Comparison of ENCODE assay signal across 17 mouse cellular contexts in genomic region chr6:34824406-34824805, GRCm38 (mm10). TPM values are rescaled to one million over a fixed set of nuclear protein-coding genes. Genes with fewer than 3 reads are reported as not detected.
DNase-seq lines count a peak whose midpoint lies in the region; ATAC-seq and TF ChIP-seq lines count a peak whose summit lies in the region.
"Had no signal": no experiment of that assay in that cellular context is flagged by ENCODE, and none has a peak within 500 bp of the region (broad histone marks: within the 10 kb centered on the region; RNA-seq: fewer than 3 reads in every experiment).

No protein-coding gene starts in this region.

- H3K4me3 ChIP-seq in forebrain, embryonic 14.5 days (ENCODE audit: low read depth, low read length) = no peak overlapping the region
- H3K4me3 ChIP-seq in forebrain, embryonic 10.5 days = no peak overlapping the region
- H3K4me3 ChIP-seq in lung, embryonic 14.5 days (ENCODE audit: low read depth, low read length) = no peak overlapping the region
- no peak overlapping the region for H3K4me3 ChIP-seq in hindbrain, embryonic 14.5 days (replicated peaks; ENCODE audit: low read length)
- H3K4me3 ChIP-seq: embryonic facial prominence, embryonic 15.5 days; hindbrain, embryonic 10.5 days; kidney, embryonic 15.5 days; layer of hippocampus, adult 2 months; lung, embryonic 15.5 days; midbrain, embryonic 13.5 days had no signal

- H3K36me3 ChIP-seq in forebrain, embryonic 14.5 days (ENCODE audit: control insufficient read depth, insufficient read depth, low read length) = no peaks in the 10 kb centered on the region
- H3K36me3 ChIP-seq in forebrain, embryonic 10.5 days (replicated peaks) = no peaks in the 10 kb centered on the region
- no peaks in the 10 kb centered on the region for H3K36me3 ChIP-seq in lung, embryonic 14.5 days (ENCODE audit: insufficient read depth)
- no peaks in the 10 kb centered on the region for H3K36me3 ChIP-seq in hindbrain, embryonic 14.5 days (replicated peaks; ENCODE audit: control insufficient read depth, insufficient read depth)
- H3K36me3 ChIP-seq: embryonic facial prominence, embryonic 15.5 days; hindbrain, embryonic 10.5 days; kidney, embryonic 15.5 days; lung, embryonic 15.5 days; midbrain, embryonic 13.5 days had no signal

- H3K4me2 ChIP-seq in forebrain, embryonic 14.5 days (ENCODE audit: low read length) = no peak overlapping the region
- H3K4me2 ChIP-seq in lung, embryonic 14.5 days = no peak overlapping the region
- H3K4me2 ChIP-seq in hindbrain, embryonic 14.5 days (replicated peaks) = no peak overlapping the region
- H3K4me2 ChIP-seq: embryonic facial prominence, embryonic 15.5 days; kidney, embryonic 15.5 days; lung, embryonic 15.5 days; midbrain, embryonic 13.5 days had no signal

- no peak overlapping the region for H3K27ac ChIP-seq in forebrain, embryonic 14.5 days (ENCODE audit: low read depth, low read length)
- H3K27ac ChIP-seq in forebrain, embryonic 10.5 days = no peak overlapping the region
- no peak overlapping the region for H3K27ac ChIP-seq in lung, embryonic 14.5 days (ENCODE audit: low read depth)
- H3K27ac ChIP-seq in hindbrain, embryonic 14.5 days = no peak overlapping the region
- H3K27ac ChIP-seq: embryonic facial prominence, embryonic 15.5 days; hindbrain, embryonic 10.5 days; kidney, embryonic 15.5 days; layer of hippocampus, adult 2 months; lung, embryonic 15.5 days; midbrain, embryonic 13.5 days had no signal

- H3K4me1 ChIP-seq in forebrain, embryonic 14.5 days (ENCODE audit: control insufficient read depth, insufficient read depth, low read length) = no peaks in the 10 kb centered on the region
- no peaks in the 10 kb centered on the region for H3K4me1 ChIP-seq in forebrain, embryonic 10.5 days
- H3K4me1 ChIP-seq in lung, embryonic 14.5 days (ENCODE audit: insufficient read depth) = peaks cover 8% of the 10 kb centered on the region; the same call in 1 of the 2 replicates
- no peaks in the 10 kb centered on the region for H3K4me1 ChIP-seq in hindbrain, embryonic 14.5 days (replicated peaks; ENCODE audit: control insufficient read depth, insufficient read depth, low read length)
- H3K4me1 ChIP-seq: embryonic facial prominence, embryonic 15.5 days; hindbrain, embryonic 10.5 days; kidney, embryonic 15.5 days; midbrain, embryonic 13.5 days had no signal

- no peak overlapping the region for H3K9ac ChIP-seq in forebrain, embryonic 14.5 days (ENCODE audit: low read length)
- no peak overlapping the region for H3K9ac ChIP-seq in lung, embryonic 14.5 days
- H3K9ac ChIP-seq in hindbrain, embryonic 14.5 days = no peak overlapping the region
- H3K9ac ChIP-seq: embryonic facial prominence, embryonic 15.5 days; kidney, embryonic 15.5 days; lung, embryonic 15.5 days; midbrain, embryonic 13.5 days had no signal

- no peak for TF ChIP-seq CTCF in lung, embryonic 14.5 days (IDR thresholded peaks at IDR 0.05; ENCODE audit: low read depth)

- H3K9me3 ChIP-seq in forebrain, embryonic 14.5 days (replicated peaks; ENCODE audit: control insufficient read depth, low read length) = no peaks in the 10 kb centered on the region
- no peaks in the 10 kb centered on the region for H3K9me3 ChIP-seq in forebrain, embryonic 10.5 days
- H3K9me3 ChIP-seq in lung, embryonic 14.5 days (ENCODE audit: low read depth, low read length) = no peaks in the 10 kb centered on the region; the same call in 1 of the 2 replicates
- 0 out of 2 replicates have a peak, but pooled peaks cover 3% of the 10 kb centered on the region for H3K9me3 ChIP-seq in hindbrain, embryonic 14.5 days (ENCODE audit: control insufficient read depth, low read length)
- H3K9me3 ChIP-seq: embryonic facial prominence, embryonic 15.5 days; kidney, embryonic 15.5 days; midbrain, embryonic 13.5 days had no signal

- peak; percentile 16 for DNase-seq in forebrain, embryonic 14.5 days (ENCODE audit: low spot score)
- no peak for DNase-seq in forebrain, embryonic 10.5 days (ENCODE audit: extremely low spot score, low spot score)
- peak; percentile 74 for DNase-seq in lung, embryonic 14.5 days
- no peak for DNase-seq in lung, adult 18-20 months
- peak; percentile 68 for DNase-seq in brain, adult 2 months (ENCODE audit: low read depth, low spot score)
- peak; percentile 23 to 28 for DNase-seq in right cerebral cortex, postnatal 10 days (ENCODE audit: low spot score in 2 of 2)
- no peak for DNase-seq in hindbrain, embryonic 14.5 days (ENCODE audit: low spot score)
- DNase-seq in kidney, adult 8-10 months = no peak
- DNase-seq: adrenal gland, postnatal 36 days; cerebellum, adult 9-10 months; thymus, adult 2 months had no signal

- no peak for ATAC-seq in forebrain, embryonic 14.5 days
- no peak for ATAC-seq in lung, embryonic 14.5 days (ENCODE audit: insufficient read depth)
- ATAC-seq in hindbrain, embryonic 14.5 days (ENCODE audit: low FRiP score) = no peak
- ATAC-seq: midbrain, embryonic 13.5 days had no signal

- H3K27me3 ChIP-seq in forebrain, embryonic 14.5 days (replicated peaks; ENCODE audit: control insufficient read depth, insufficient read depth, low read length) = no peaks in the 10 kb centered on the region
- no peaks in the 10 kb centered on the region for H3K27me3 ChIP-seq in forebrain, embryonic 10.5 days (ENCODE audit: poor library complexity, severe bottlenecking)
- no peaks in the 10 kb centered on the region for H3K27me3 ChIP-seq in lung, embryonic 14.5 days (ENCODE audit: insufficient read depth, low read length)
- H3K27me3 ChIP-seq in hindbrain, embryonic 14.5 days (ENCODE audit: control insufficient read depth, insufficient read depth, low read length) = no peaks in the 10 kb centered on the region
- H3K27me3 ChIP-seq: embryonic facial prominence, embryonic 15.5 days; kidney, embryonic 15.5 days; lung, embryonic 15.5 days; midbrain, embryonic 13.5 days had no signal

RNA-seq across cellular contexts. Expression of gene Tmem140, which starts 38.5 kb away (rescaled TPM):
- 0.65 and 0.79 TPM in 2 replicates for polyA plus RNA-seq in forebrain, embryonic 14.5 days (2014; fragmentation: Nextera tagmentation; extraction: Ambion mirVana)
- 1.7 and 2.2 TPM in 2 replicates for polyA plus RNA-seq in forebrain, embryonic 10.5 days (2016; fragmentation: Nextera tagmentation; extraction: Ambion mirVana)
- polyA plus RNA-seq in lung, embryonic 14.5 days (2014; fragmentation: Nextera tagmentation; extraction: Ambion mirVana) = 2.7 TPM in 2 replicates
- polyA plus RNA-seq in hindbrain, embryonic 14.5 days (2014; fragmentation: Nextera tagmentation; extraction: Ambion mirVana) = 0.78 and 1.4 TPM in 2 replicates

RNA-seq across cellular contexts. Expression of gene Agbl3, which starts 44.2 kb away (rescaled TPM):
- polyA plus RNA-seq in forebrain, embryonic 14.5 days (2014; fragmentation: Nextera tagmentation; extraction: Ambion mirVana) = 8.2 and 9.7 TPM in 2 replicates
- 2.4 and 3.0 TPM in 2 replicates for polyA plus RNA-seq in forebrain, embryonic 10.5 days (2016; fragmentation: Nextera tagmentation; extraction: Ambion mirVana)
- 11.3 and 11.6 TPM in 2 replicates for polyA plus RNA-seq in lung, embryonic 14.5 days (2014; fragmentation: Nextera tagmentation; extraction: Ambion mirVana)
- 11.6 and 12.7 TPM in 2 replicates for polyA plus RNA-seq in hindbrain, embryonic 14.5 days (2014; fragmentation: Nextera tagmentation; extraction: Ambion mirVana)

RNA-seq across cellular contexts. Expression of gene Cyren, which starts 53.5 kb away (rescaled TPM):
- polyA plus RNA-seq in forebrain, embryonic 14.5 days (2014; fragmentation: Nextera tagmentation; extraction: Ambion mirVana) = 7.9 and 8.0 TPM in 2 replicates
- 17.5 and 18.7 TPM in 2 replicates for polyA plus RNA-seq in forebrain, embryonic 10.5 days (2016; fragmentation: Nextera tagmentation; extraction: Ambion mirVana)
- 15.0 and 17.6 TPM in 2 replicates for polyA plus RNA-seq in lung, embryonic 14.5 days (2014; fragmentation: Nextera tagmentation; extraction: Ambion mirVana)
- 7.4 and 8.3 TPM in 2 replicates for polyA plus RNA-seq in hindbrain, embryonic 14.5 days (2014; fragmentation: Nextera tagmentation; extraction: Ambion mirVana)

Comparison
In these comparisons a context has a peak if more than half of its experiments do, and no peak if none do; other contexts are left out.
1. DNase-seq: peak in forebrain, embryonic 14.5 days (single experiment), lung, embryonic 14.5 days (single experiment), brain, adult 2 months (single experiment) and right cerebral cortex, postnatal 10 days (2 of 2); none in forebrain, embryonic 10.5 days (single experiment), lung, adult 18-20 months (0 of 2), hindbrain, embryonic 14.5 days (single experiment) and kidney, adult 8-10 months (0 of 2).